Mouse (Mus musculus) forebrain, embryonic 11.5 days (tissue): Measurements from ENCODE around the gene Rftn2. TPM values are rescaled to one million over a fixed set of nuclear protein-coding genes. Genes with fewer than 3 reads are reported as not detected.

Source experiments
- ATAC-seq: fragments of 200-750 bp; cut with Nextera tagmentation; replicated peaks from 2 replicates; pipeline ENCODE4 v1.8.0; 2017; ENCODE audit warnings: moderate TSS enrichment; ENCODE audit not compliant: low FRiP score
- DNase-seq: peaks from one replicate; pipeline ENCODE4 v3.0.0-alpha.2; 2017; ENCODE audit warnings: low spot score
- H3K27ac ChIP-seq: fragments of 300-500 bp; sonication (generic); 2 replicates; pipeline ENCODE4 v1.5.1; 2014; ENCODE audit warnings: low read depth, low read length
- H3K27me3 ChIP-seq: fragments of 300-500 bp; sonication (generic); 2 replicates; pipeline ENCODE4 v1.6.1; 2014; ENCODE audit warnings: mild to moderate bottlenecking, low read length, mixed read lengths; ENCODE audit not compliant: control insufficient read depth, insufficient read depth
- H3K36me3 ChIP-seq: fragments of 300-500 bp; sonication (generic); 2 replicates; pipeline ENCODE4 v1.6.1; 2014; ENCODE audit warnings: mild to moderate bottlenecking, low read length, moderate library complexity, mixed read lengths; ENCODE audit not compliant: control insufficient read depth, insufficient read depth
- H3K4me1 ChIP-seq: fragments of 300-500 bp; sonication (generic); replicated peaks from 2 replicates; pipeline ENCODE4 v1.6.1; 2014; ENCODE audit warnings: low read length, mixed read lengths; ENCODE audit not compliant: control insufficient read depth, insufficient read depth
- H3K4me2 ChIP-seq: fragments of 300-500 bp; sonication (generic); 2 replicates; pipeline ENCODE4 v1.6.1; 2014; ENCODE audit warnings: low read depth, mild to moderate bottlenecking, low read length, moderate library complexity, mixed read lengths; ENCODE audit not compliant: severe bottlenecking
- H3K4me3 ChIP-seq: fragments of 300-500 bp; sonication (generic); 2 replicates; pipeline ENCODE4 v1.5.1; 2014; ENCODE audit warnings: low read depth, low read length
- H3K9ac ChIP-seq: fragments of 300-500 bp; sonication (generic); 2 replicates; pipeline ENCODE4 v1.6.1; 2014; ENCODE audit warnings: low read length
- H3K9me3 ChIP-seq: fragments of 300-500 bp; sonication (generic); 2 replicates; pipeline ENCODE4 v1.6.1; 2016; ENCODE audit warnings: low read length, mixed read lengths; ENCODE audit not compliant: control insufficient read depth
- WGBS: fragments of 180-500 bp; shearing (Covaris S2); extraction: QIAGEN DNeasy Blood & Tissue Kit; methylation state at CpG from one replicate; pipeline ENCODE4 v1.1.7; 2014; 5-methylcytosine and 5-hydroxymethylcytosine counted together
- polyA plus RNA-seq: library from polyadenylated mRNA; unstranded; fragments of >200 nt; fragmentation: Nextera tagmentation; extraction: Ambion mirVana; gene quantifications from 2 replicates; pipeline ENCODE4 v1.2.1, GENCODE M21; 2014

Rftn2 gene
- polyA plus RNA-seq = 8.0 and 8.2 TPM in 2 replicates

GRCm38 (mm10) chr1:55226011-55226857 lies at the start of gene Rftn2:
Gene Rftn2, minus strand, starts transcription at chr1:55226782.
- Histone ChIP-seq H3K9ac (peak within 1 kb of the TSS; percentile 58), H3K4me2 (peak within 1 kb of the TSS; percentile 61), H3K27ac (no peak within 1 kb of the TSS), H3K27me3 (no peaks in the 10 kb centered on the region), H3K9me3 (no peaks in the 10 kb centered on the region), H3K4me3 (peak within 1 kb of the TSS; percentile 38), H3K36me3 (no peaks in the 10 kb centered on the region), H3K4me1 (no peaks in the 10 kb centered on the region)
- WGBS = 1% methylated on average over 26 of the region's 26 CpGs
- ATAC-seq = peak; percentile 35; the same call in 1 of the 2 replicates
- peak; percentile 71 for DNase-seq

- Histone ChIP-seq H3K9ac (no peak overlapping the region), H3K27ac (no peak overlapping the region), H3K27me3 (no peaks in the 10 kb centered on the region), H3K4me3 (no peak overlapping the region), H3K4me1 (no peaks in the 10 kb centered on the region), H3K4me2 (no peak overlapping the region), H3K36me3 (no peaks in the 10 kb centered on the region), H3K9me3 (no peaks in the 10 kb centered on the region)
- DNase-seq (no peak), ATAC-seq (no peak)
- 75% methylated on average over 2 of the region's 2 CpGs for WGBS
Observed at GRCm38 (mm10) chr1:55265447-55265846, 38.9 kb upstream of the Rftn2 start.

GRCm38 (mm10) chr1:55264385-55264784 lies 37.8 kb upstream of the Rftn2 start:
- Histone ChIP-seq H3K27ac (no peak overlapping the region), H3K4me1 (no peaks in the 10 kb centered on the region), H3K27me3 (no peaks in the 10 kb centered on the region), H3K9me3 (no peaks in the 10 kb centered on the region), H3K4me3 (no peak overlapping the region), H3K36me3 (no peaks in the 10 kb centered on the region), H3K9ac (no peak overlapping the region), H3K4me2 (no peak overlapping the region)
- WGBS = 61% methylated on average over 2 of the region's 2 CpGs
- DNase-seq = no peak
- no peak for ATAC-seq

GRCm38 (mm10) chr1:55246374-55246773 lies 19.8 kb upstream of the Rftn2 start:
- no peaks in the 10 kb centered on the region for H3K27me3 ChIP-seq
- DNase-seq (no peak), ATAC-seq (no peak)
- WGBS = 91% methylated on average over 2 of the region's 2 CpGs
- H3K4me1 ChIP-seq = no peaks in the 10 kb centered on the region
- no peak overlapping the region for H3K4me3 ChIP-seq
- H3K9me3 ChIP-seq = no peaks in the 10 kb centered on the region
- no peak overlapping the region for H3K4me2 ChIP-seq
- no peak overlapping the region for H3K9ac ChIP-seq
- H3K36me3 ChIP-seq = no peaks in the 10 kb centered on the region
- no peak overlapping the region for H3K27ac ChIP-seq

- DNase-seq = no peak
- Histone ChIP-seq H3K9me3 (no peaks in the 10 kb centered on the region), H3K27me3 (no peaks in the 10 kb centered on the region), H3K4me1 (peaks cover 10% of the 10 kb centered on the region), H3K4me2 (peak overlapping the region; percentile 97; the same call in 1 of the 2 replicates), H3K9ac (no peak overlapping the region), H3K4me3 (peak overlapping the region; percentile 2; the same call in 1 of the 2 replicates), H3K36me3 (no peaks in the 10 kb centered on the region), H3K27ac (no peak overlapping the region)
- ATAC-seq = no peak
- 0% methylated on average over 1 of the region's 1 CpGs for WGBS
Observed at GRCm38 (mm10) chr1:55239237-55239636, 12.7 kb upstream of the Rftn2 start.

- H3K27ac ChIP-seq = no peak overlapping the region
- no peaks in the 10 kb centered on the region for H3K9me3 ChIP-seq
- peak overlapping the region; percentile 75 for H3K4me3 ChIP-seq
- no peak for ATAC-seq
- H3K27me3 ChIP-seq = no peaks in the 10 kb centered on the region
- H3K4me2 ChIP-seq = peak overlapping the region; percentile 97
- no peak for DNase-seq
- H3K4me1 ChIP-seq = peaks cover 10% of the 10 kb centered on the region
- no peaks in the 10 kb centered on the region for H3K36me3 ChIP-seq
- peak overlapping the region; percentile 75 for H3K9ac ChIP-seq
- 32% methylated on average over 13 of the region's 13 CpGs for WGBS
Observed at GRCm38 (mm10) chr1:55238496-55238895, 11.9 kb upstream of the Rftn2 start.

DNA sequence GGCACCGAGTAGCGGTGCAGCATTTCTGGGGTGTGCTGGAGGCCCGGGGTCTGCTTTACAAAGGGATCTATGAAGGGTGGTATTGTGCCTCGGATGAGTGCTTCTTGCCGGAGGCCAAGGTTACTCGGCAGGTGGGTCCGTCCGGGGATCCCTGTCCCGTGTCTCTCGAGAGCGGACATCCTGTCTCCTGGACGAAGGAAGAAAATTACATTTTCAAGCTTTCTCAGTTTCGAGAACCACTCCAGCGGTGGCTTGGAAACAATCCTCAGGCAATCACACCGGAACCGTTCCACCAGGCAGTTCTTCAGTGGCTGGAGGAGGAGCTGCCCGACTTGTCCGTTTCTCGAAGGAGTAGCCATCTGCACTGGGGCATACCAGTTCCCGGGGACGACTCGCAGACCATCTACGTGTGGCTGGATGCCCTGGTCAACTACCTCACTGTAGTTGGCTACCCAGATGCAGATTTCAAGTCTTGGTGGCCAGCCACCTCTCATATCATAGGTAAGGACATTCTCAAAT lies 11.1 kb upstream of the Rftn2 start:
- Histone ChIP-seq H3K4me3 (peak overlapping the region; percentile 75), H3K9ac (peak overlapping the region; percentile 75), H3K27me3 (no peaks in the 10 kb centered on the region), H3K27ac (0 out of 2 replicates have a peak overlapping the region, but pooled peaks have one; percentile 31), H3K4me2 (peak overlapping the region; percentile 97), H3K4me1 (peaks cover 10% of the 10 kb centered on the region), H3K36me3 (no peaks in the 10 kb centered on the region), H3K9me3 (no peaks in the 10 kb centered on the region)
- ATAC-seq = peak; percentile 49; the same call in 1 of the 2 replicates
- DNase-seq = no peak
- under 1% methylated on average over 23 of the region's 23 CpGs for WGBS

DNA sequence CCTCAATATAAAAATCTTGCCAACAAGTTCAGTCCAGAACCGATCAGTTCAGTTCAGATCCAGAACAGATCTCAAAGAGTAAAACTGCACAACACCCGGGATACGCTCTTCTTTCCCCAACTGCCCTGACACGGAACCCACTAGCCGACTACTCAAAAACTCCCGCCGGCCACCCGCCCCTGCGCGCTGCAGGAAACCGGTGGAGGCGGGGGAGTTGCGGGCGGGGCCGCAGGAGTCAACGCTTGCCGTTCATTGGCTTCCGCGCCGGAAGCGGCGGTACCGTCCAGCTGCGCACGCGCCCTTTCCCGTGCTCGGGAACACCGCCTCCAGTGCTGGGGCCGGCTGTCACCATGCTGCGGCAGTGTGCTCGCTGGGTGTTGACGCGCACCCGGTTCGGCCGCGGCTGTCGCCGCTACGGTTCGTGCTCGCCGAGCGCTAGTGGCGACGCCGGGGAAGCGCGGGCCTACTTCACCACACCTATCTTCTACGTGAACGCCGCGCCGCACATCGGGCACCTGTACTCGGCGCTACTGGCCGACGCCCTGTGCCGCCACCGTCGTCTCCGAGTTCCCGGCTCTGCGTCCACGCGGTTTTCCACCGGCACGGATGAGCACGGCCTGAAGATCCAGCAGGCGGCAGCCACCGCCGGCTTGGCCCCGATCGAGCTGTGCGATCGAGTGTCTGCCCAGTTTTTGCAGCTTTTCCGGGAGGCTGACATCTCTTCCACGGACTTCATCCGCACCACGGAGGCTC lies 10.5 kb upstream of the Rftn2 start, which contains the start of gene Mars2:
TSS of gene Mars2 (plus strand) at position 288 of the 753 bp plus-strand sequence.
- DNase-seq (peak; percentile 98), ATAC-seq (peak; percentile 98)
- peak within 1 kb of the TSS; percentile 97 for H3K4me2 ChIP-seq
- H3K27me3 ChIP-seq = no peaks in the 10 kb centered on the region
- H3K4me1 ChIP-seq = peaks cover 10% of the 10 kb centered on the region
- WGBS = 0% methylated on average over 82 of the region's 82 CpGs
- H3K27ac ChIP-seq = 0 out of 2 replicates have a peak within 1 kb of the TSS, but pooled peaks have one; percentile 31
- no peaks in the 10 kb centered on the region for H3K9me3 ChIP-seq
- peak within 1 kb of the TSS; percentile 75 for H3K4me3 ChIP-seq
- H3K36me3 ChIP-seq = no peaks in the 10 kb centered on the region
- H3K9ac ChIP-seq = peak within 1 kb of the TSS; percentile 75
